Mouse (Mus musculus): ENCODE measurements around the gene Atp5d.
A peak's percentile ranks its signal among the peaks of the same experiment; 100 is the strongest.

GRCm38 (mm10) chr10:80164998-80165344 is 26.5 kb downstream of the Atp5d start:
- peak; percentile 52; the same call in 1 of the 2 replicates for TF ChIP-seq POLR2A (IDR thresholded peaks at IDR 0.05; ENCODE audit: borderline replicate concordance, extremely low read depth, insufficient read depth, insufficient read length, poor library complexity, severe bottlenecking)
- TF ChIP-seq CTCF (IDR thresholded peaks at IDR 0.05; ENCODE audit: borderline replicate concordance, extremely low read depth, insufficient read depth, insufficient read length): peak; percentile 99

Data from brain, embryonic 14.5 days (tissue).